Mouse (Mus musculus) monocyte, adult 2 months (primary cell): ENCODE measurements around the gene B3galt1.

Experiments used
- DNase-seq, 2 experiments: peaks; one replicate each; pipeline ENCODE4 v3.0.0; 2022; ENCODE audit warnings: low spot score in 2 of 2, low read depth in 1 of 2

Gene B3galt1

GRCm38 (mm10) chr2:67565480-67566331 is at the start of gene B3galt1:
B3galt1 (plus strand) TSS chr2:67565871.
- no peak for DNase-seq

GRCm38 (mm10) chr2:67516405-67516804 is 49.3 kb upstream of the B3galt1 start:
- no peak for DNase-seq

GRCm38 (mm10) chr2:67535347-67535746 is 30.3 kb upstream of the B3galt1 start:
- DNase-seq: no peak

GRCm38 (mm10) chr2:67539426-67539825 is 26.2 kb upstream of the B3galt1 start:
- no peak for DNase-seq

- DNase-seq: no peak
Measured at GRCm38 (mm10) chr2:67541957-67542696, 23.5 kb upstream of the B3galt1 start.

- no peak for DNase-seq
Measured at GRCm38 (mm10) chr2:67544426-67544825, 21.2 kb upstream of the B3galt1 start.

- no peak for DNase-seq
Measured at GRCm38 (mm10) chr2:67564851-67565479, 706 bp upstream of the B3galt1 start.

GRCm38 (mm10) chr2:67566566-67566965 is 895 bp downstream of the B3galt1 start:
- DNase-seq: no peak

- DNase-seq: no peak
Measured at GRCm38 (mm10) chr2:67567141-67567680, 1.5 kb downstream of the B3galt1 start.

GRCm38 (mm10) chr2:67576634-67577033 is 11.0 kb downstream of the B3galt1 start:
- no peak for DNase-seq

GRCm38 (mm10) chr2:67583091-67583490 is 17.4 kb downstream of the B3galt1 start:
- no peak for DNase-seq

- no peak for DNase-seq
Measured at GRCm38 (mm10) chr2:67590408-67590807, 24.7 kb downstream of the B3galt1 start.

- no peak for DNase-seq
Measured at GRCm38 (mm10) chr2:67591831-67592629, 26.4 kb downstream of the B3galt1 start.

- no peak for DNase-seq
Measured at GRCm38 (mm10) chr2:67622902-67623301, 57.2 kb downstream of the B3galt1 start.

GRCm38 (mm10) chr2:67627667-67628066 is 62.0 kb downstream of the B3galt1 start:
- DNase-seq: no peak

- no peak for DNase-seq
Measured at GRCm38 (mm10) chr2:67628289-67628688, 62.6 kb downstream of the B3galt1 start.

GRCm38 (mm10) chr2:67654847-67655246 is 89.2 kb downstream of the B3galt1 start:
- DNase-seq: no peak

GRCm38 (mm10) chr2:67657372-67657771 is 91.7 kb downstream of the B3galt1 start:
- no peak for DNase-seq

- no peak for DNase-seq
Measured at GRCm38 (mm10) chr2:67658091-67658490, 92.4 kb downstream of the B3galt1 start.

- DNase-seq: no peak
Measured at GRCm38 (mm10) chr2:67671721-67672120, 106.0 kb downstream of the B3galt1 start.

- DNase-seq: no peak
Measured at GRCm38 (mm10) chr2:67677697-67678096, 112.0 kb downstream of the B3galt1 start.
